Mouse (Mus musculus): ENCODE data around the gene Il10. TPM values are rescaled to one million over a fixed set of nuclear protein-coding genes. Genes with fewer than 3 reads are reported as not detected.

Gene Il10
- total and polyA plus RNA-seq, 2 experiments from 2014 or later: not detected

GRCm38 (mm10) chr1:130993574-130994154 is 26.0 kb upstream of the Il10 start:
- H3K4me3 ChIP-seq (ENCODE audit: low read depth, low read length): no peak overlapping the region
- no peak for ATAC-seq
- no peaks in the 10 kb centered on the region for H3K27me3 ChIP-seq (ENCODE audit: insufficient read depth, low read length)
- H3K36me3 ChIP-seq (ENCODE audit: insufficient read depth): no peaks in the 10 kb centered on the region
- no peaks in the 10 kb centered on the region for H3K9me3 ChIP-seq (ENCODE audit: low read length)
- no peak overlapping the region for H3K27ac ChIP-seq (ENCODE audit: low read depth, low read length)
- H3K4me1 ChIP-seq (ENCODE audit: insufficient read depth): no peaks in the 10 kb centered on the region
- no peak overlapping the region for H3K4me2 ChIP-seq (ENCODE audit: low read depth)
- WGBS: 91% methylated on average over 9 of the region's 9 CpGs
- no peak for DNase-seq
- no peak overlapping the region for H3K9ac ChIP-seq
- TF ChIP-seq CTCF (IDR thresholded peaks at IDR 0.05; ENCODE audit: low read depth): no peak

GRCm38 (mm10) chr1:130995515-130995914 is 24.1 kb upstream of the Il10 start:
- Histone ChIP-seq H3K9ac (no peak overlapping the region), H3K36me3 (ENCODE audit: insufficient read depth) (no peaks in the 10 kb centered on the region), H3K27ac (ENCODE audit: low read depth, low read length) (no peak overlapping the region), H3K4me3 (ENCODE audit: low read depth, low read length) (no peak overlapping the region), H3K4me2 (ENCODE audit: low read depth) (no peak overlapping the region), H3K4me1 (ENCODE audit: insufficient read depth) (no peaks in the 10 kb centered on the region), H3K27me3 (ENCODE audit: insufficient read depth, low read length) (no peaks in the 10 kb centered on the region), H3K9me3 (ENCODE audit: low read length) (no peaks in the 10 kb centered on the region)
- DNase-seq: no peak
- TF ChIP-seq CTCF (IDR thresholded peaks at IDR 0.05; ENCODE audit: low read depth): no peak
- WGBS: 67% methylated on average over 1 of the region's 1 CpGs
- ATAC-seq: no peak

- Histone ChIP-seq H3K9me3 (ENCODE audit: low read length) (no peaks in the 10 kb centered on the region), H3K4me2 (ENCODE audit: low read depth) (no peak overlapping the region), H3K9ac (no peak overlapping the region), H3K4me1 (ENCODE audit: insufficient read depth) (no peaks in the 10 kb centered on the region), H3K36me3 (ENCODE audit: insufficient read depth) (no peaks in the 10 kb centered on the region), H3K27ac (ENCODE audit: low read depth, low read length) (no peak overlapping the region), H3K4me3 (ENCODE audit: low read depth, low read length) (no peak overlapping the region), H3K27me3 (ENCODE audit: insufficient read depth, low read length) (no peaks in the 10 kb centered on the region)
- no peak for ATAC-seq
- no peak for DNase-seq
- no peak for TF ChIP-seq CTCF (IDR thresholded peaks at IDR 0.05; ENCODE audit: low read depth)
- 91% methylated on average over 10 of the region's 10 CpGs for WGBS
Measured at GRCm38 (mm10) chr1:130996356-130996755, 23.3 kb upstream of the Il10 start.

- no peaks in the 10 kb centered on the region for H3K9me3 ChIP-seq (ENCODE audit: low read length)
- no peak overlapping the region for H3K9ac ChIP-seq
- 83% methylated on average over 4 of the region's 4 CpGs for WGBS
- H3K27me3 ChIP-seq (ENCODE audit: insufficient read depth, low read length): no peaks in the 10 kb centered on the region
- no peak for TF ChIP-seq CTCF (IDR thresholded peaks at IDR 0.05; ENCODE audit: low read depth)
- DNase-seq (no peak), ATAC-seq (no peak)
- no peak overlapping the region for H3K4me2 ChIP-seq (ENCODE audit: low read depth)
- no peak overlapping the region for H3K4me3 ChIP-seq (ENCODE audit: low read depth, low read length)
- H3K36me3 ChIP-seq (ENCODE audit: insufficient read depth): no peaks in the 10 kb centered on the region
- H3K4me1 ChIP-seq (ENCODE audit: insufficient read depth): no peaks in the 10 kb centered on the region
- H3K27ac ChIP-seq (ENCODE audit: low read depth, low read length): no peak overlapping the region
Measured at GRCm38 (mm10) chr1:130997441-130997840, 22.2 kb upstream of the Il10 start.

GRCm38 (mm10) chr1:130998321-130998720 is 21.3 kb upstream of the Il10 start:
- DNase-seq (no peak), ATAC-seq (no peak)
- Histone ChIP-seq H3K4me1 (ENCODE audit: insufficient read depth) (no peaks in the 10 kb centered on the region), H3K4me3 (ENCODE audit: low read depth, low read length) (no peak overlapping the region), H3K36me3 (ENCODE audit: insufficient read depth) (no peaks in the 10 kb centered on the region), H3K27me3 (ENCODE audit: insufficient read depth, low read length) (no peaks in the 10 kb centered on the region), H3K4me2 (ENCODE audit: low read depth) (no peak overlapping the region), H3K27ac (ENCODE audit: low read depth, low read length) (no peak overlapping the region), H3K9ac (no peak overlapping the region), H3K9me3 (ENCODE audit: low read length) (no peaks in the 10 kb centered on the region)
- WGBS: 88% methylated on average over 10 of the region's 10 CpGs
- TF ChIP-seq CTCF (IDR thresholded peaks at IDR 0.05; ENCODE audit: low read depth): no peak

GRCm38 (mm10) chr1:130999708-131000107 is 19.9 kb upstream of the Il10 start:
- Histone ChIP-seq H3K36me3 (ENCODE audit: insufficient read depth) (no peaks in the 10 kb centered on the region), H3K9me3 (ENCODE audit: low read length) (no peaks in the 10 kb centered on the region), H3K27me3 (ENCODE audit: insufficient read depth, low read length) (no peaks in the 10 kb centered on the region), H3K9ac (no peak overlapping the region), H3K4me3 (ENCODE audit: low read depth, low read length) (no peak overlapping the region), H3K27ac (ENCODE audit: low read depth, low read length) (no peak overlapping the region), H3K4me1 (ENCODE audit: insufficient read depth) (no peaks in the 10 kb centered on the region), H3K4me2 (ENCODE audit: low read depth) (no peak overlapping the region)
- ATAC-seq: no peak
- WGBS: 83% methylated on average over 4 of the region's 4 CpGs
- no peak for TF ChIP-seq CTCF (IDR thresholded peaks at IDR 0.05; ENCODE audit: low read depth)
- no peak for DNase-seq

GRCm38 (mm10) chr1:131000296-131000695 is 19.3 kb upstream of the Il10 start:
- H3K27ac ChIP-seq (ENCODE audit: low read depth, low read length): no peak overlapping the region
- no peaks in the 10 kb centered on the region for H3K9me3 ChIP-seq (ENCODE audit: low read length)
- ATAC-seq (no peak), DNase-seq (no peak)
- no peak for TF ChIP-seq CTCF (IDR thresholded peaks at IDR 0.05; ENCODE audit: low read depth)
- H3K4me2 ChIP-seq (ENCODE audit: low read depth): no peak overlapping the region
- H3K9ac ChIP-seq: no peak overlapping the region
- no peaks in the 10 kb centered on the region for H3K27me3 ChIP-seq (ENCODE audit: insufficient read depth, low read length)
- H3K36me3 ChIP-seq (ENCODE audit: insufficient read depth): no peaks in the 10 kb centered on the region
- no peak overlapping the region for H3K4me3 ChIP-seq (ENCODE audit: low read depth, low read length)
- H3K4me1 ChIP-seq (ENCODE audit: insufficient read depth): no peaks in the 10 kb centered on the region
- 81% methylated on average over 3 of the region's 3 CpGs for WGBS

Data from forebrain, postnatal 0 days (tissue).